Mouse (Mus musculus): ENCODE measurements around the gene Etl4.

Etl4 gene

DNA sequence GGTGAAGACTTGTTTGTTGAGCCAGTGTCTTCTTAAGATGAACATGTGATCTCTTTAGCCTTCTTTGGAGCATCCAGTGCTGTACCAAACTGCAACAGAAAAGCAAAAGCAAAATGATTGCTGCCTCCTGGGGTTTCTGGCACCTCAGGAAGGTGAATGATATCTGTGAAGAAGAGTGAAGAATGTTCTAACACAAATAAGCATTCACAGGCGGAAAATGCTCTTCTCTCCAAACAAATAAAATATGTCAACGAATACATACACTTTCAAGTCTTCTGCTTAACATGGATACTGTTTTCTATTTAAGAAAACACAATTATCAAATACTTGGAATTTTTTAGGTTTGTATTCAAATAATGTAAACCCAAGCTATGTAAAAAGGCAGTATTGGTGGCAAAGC, 678.3 kb downstream of the Etl4 start:
- no peak for DNase-seq

DNA sequence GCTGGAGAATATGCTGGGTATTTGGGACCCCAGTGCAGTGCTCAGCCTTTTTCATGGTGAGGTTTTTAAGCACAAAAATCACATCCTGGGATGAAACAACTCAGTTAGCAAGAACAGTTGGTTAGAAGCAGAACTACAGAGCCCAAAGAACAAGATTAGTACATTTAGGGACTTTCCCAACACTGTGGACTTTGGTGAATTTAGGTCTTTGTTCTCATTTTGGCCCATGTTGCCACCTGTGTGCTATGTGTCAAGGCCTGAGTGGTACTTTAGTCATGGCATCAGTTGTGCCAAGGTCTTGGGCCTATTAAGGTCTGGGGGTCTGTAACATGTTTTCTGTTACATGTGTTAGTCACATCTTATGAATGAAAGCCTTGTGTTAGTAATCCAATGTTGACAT, 679.1 kb downstream of the Etl4 start:
- no peak for DNase-seq

DNA sequence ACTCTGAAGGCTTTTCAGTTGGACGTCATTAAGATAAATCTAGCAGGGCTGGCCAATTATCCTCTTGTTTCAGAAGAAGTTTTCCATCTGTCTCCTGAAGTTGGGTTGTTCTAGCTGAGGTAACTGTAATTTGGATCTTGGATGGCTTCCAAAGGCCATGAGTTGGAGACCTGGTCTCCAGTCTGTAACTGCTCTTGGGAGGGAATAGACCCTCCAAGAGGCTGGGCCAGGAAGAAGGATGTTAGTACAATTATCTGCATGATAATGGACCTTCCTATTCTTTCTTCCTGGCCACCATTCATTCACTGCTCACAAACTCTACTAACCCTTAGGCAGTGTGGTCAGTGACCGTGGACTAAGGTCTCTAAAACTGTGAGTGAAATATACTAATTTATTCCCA, 684.5 kb downstream of the Etl4 start:
- DNase-seq, result no peak

DNA sequence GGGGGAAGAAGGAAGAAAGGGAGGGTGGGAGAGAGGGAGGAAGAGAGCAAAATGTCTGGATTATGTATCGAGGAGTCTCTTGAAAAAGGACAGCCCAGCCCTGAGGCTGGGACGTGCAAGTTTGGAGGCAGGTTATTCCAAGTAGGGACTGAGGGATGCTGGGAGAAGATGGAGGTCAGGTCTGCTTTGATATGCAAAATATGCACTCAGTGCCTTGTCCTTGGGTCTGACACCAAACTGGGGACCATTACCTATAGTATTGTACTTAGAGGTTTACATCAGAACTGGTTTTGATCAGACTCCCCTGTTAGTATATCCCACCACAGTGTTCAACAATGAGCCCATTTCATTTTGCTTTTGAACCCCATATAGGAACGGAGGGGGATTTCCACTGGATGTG, 685.4 kb downstream of the Etl4 start:
- DNase-seq, result no peak

DNA sequence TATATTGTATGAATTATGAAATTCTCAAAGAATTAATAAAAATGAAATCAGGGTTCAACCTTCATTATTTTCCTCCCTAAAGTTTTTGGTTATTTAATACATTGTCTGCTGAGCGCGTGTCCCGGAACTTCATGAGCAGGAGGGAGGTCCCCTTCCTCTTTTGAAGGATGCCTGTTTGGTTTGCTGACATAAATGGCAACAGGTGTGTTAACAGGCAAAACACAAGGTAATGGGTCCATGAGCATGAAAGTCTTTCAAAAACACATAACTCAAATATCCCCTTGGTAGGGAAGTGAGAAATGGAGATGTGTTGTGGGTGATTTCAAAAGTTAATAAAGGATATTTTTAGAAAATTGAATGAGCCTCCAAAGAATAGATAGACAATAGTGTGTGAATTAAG, 687.0 kb downstream of the Etl4 start:
- DNase-seq, result no peak

DNA sequence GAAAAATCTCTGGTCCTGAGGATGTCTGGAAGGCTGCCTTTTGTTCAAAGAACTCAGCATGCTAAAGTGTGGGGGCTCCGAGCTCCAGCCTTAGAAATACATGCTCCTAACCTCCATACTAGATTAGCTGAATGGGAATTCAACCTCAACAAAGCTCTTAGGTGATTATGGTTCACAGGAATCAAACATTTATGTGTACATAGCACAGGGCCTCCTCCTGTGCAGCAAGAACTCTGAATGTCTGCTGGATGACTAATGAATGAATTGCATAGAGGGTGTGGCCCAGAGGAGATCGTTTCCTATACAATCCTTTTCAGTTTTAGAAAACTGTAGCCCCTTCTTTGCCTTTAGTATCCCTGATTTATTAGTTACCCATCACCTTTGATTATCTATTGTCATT, 687.6 kb downstream of the Etl4 start:
- DNase-seq, result no peak

DNA sequence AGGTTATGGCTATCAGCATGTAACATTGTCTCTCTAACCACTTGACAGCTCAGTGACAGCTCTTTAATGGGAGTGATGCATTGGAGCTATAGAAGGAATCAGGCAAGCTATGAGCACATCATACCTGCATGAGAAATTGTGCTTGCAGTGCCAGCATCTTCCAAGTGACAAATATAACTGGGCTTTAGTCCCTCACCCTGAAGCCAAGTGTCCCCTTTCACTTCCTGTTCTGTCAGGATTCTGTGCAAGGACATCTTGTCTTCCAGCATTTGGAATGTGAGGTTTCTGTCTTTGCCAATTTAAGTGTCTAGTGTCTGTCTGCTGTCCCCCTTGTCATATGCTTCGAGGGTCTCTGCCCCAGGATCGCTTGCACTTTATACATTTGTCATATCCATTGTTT, 693.1 kb downstream of the Etl4 start:
- DNase-seq, result no peak

DNA sequence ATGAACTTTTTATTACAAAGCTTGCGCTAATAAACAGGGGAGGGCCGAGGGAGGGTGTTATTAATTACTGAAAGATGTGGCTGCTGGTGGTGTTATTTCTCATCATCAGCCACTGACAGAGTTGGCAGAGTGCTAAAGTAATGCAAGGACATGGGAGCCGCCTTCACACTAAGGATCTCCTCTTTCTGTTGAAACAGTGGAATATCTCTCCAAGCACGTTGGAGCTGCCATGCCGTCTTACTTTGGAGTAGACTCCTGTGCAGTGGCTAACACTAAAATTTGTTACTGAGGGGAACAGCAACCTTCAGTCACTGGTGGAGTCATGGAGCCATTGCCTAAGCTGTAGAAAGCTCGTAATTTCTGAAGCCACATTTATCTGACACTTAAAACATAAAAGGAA, 694.0 kb downstream of the Etl4 start:
- DNase-seq, result no peak

DNA sequence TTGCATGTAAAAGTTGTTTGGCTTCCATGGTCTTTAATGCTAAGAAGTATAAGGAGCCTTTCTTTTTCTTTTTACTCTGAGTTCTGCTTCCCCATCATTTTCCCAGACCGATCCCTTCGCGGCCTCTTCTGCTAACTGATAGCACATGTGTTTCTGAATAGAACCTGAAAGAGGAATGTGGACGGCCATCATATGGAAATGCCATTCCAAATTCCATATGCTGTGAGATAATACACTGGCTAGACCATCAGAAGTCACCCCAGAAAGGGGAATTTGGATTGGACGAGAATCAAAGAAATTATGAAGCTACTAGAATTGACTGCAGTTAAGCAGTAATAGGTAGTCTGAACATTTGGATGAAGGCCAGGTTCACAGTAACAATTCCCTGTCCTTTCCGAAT, 694.4 kb downstream of the Etl4 start:
- DNase-seq, result no peak

DNA sequence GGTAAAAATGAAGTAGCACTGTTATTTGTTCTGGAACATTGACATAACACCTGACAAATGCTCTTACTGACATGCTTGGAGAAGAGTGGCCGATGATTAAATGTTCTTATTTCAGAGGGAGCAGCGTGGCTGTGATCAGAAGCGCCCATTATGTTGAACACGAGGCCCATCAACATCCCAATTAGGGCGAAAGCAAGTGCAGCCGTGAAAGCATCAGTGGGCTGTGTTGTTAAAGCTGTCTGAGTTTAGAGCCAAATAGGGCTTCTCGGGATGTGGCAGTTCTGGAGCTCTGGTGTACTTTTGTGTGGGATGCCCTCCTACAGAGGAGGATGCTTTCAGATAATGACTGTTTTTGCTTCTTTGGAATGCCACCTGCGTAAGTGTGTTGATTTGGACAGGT, 699.6 kb downstream of the Etl4 start:
- DNase-seq, result no peak

DNA sequence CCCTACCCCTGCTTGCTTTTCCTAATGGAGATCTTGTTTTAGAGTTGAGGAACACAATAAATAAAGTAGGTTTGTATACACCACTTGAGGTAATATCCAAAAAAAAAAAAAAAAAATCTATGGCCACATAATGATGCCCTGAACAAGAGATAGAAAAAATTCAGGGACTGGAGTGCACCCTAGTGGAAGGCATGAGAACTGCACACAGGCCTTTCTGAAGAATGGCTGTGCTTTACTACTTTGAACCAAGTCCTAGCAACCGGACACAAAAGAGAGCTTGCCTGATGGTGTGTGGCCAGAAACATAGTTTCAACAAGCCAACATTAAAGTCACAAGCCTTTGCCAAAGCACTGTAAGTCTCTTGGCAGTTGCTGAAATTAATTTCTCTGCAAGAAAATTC, 706.4 kb downstream of the Etl4 start:
- DNase-seq, result no peak

DNA sequence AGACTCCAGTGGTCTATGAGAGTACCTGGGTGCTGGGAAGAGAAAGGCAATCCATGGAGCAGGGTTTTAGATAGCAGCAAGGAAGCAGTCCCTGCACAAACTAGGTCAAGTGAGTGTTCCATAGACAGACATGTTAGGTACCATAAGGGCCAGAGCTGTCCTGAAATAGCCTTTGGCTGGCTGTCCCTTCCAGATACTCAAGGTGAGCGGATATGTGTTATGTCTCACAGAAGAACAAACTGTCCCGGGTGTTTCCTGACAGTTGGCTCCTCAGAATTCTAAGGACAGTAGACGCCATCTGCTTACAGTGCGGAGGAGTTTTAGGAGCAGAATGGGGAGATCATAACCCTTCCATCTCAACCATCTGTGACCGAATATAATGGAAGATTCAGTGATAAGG, 708.8 kb downstream of the Etl4 start:
- no peak for DNase-seq

DNA sequence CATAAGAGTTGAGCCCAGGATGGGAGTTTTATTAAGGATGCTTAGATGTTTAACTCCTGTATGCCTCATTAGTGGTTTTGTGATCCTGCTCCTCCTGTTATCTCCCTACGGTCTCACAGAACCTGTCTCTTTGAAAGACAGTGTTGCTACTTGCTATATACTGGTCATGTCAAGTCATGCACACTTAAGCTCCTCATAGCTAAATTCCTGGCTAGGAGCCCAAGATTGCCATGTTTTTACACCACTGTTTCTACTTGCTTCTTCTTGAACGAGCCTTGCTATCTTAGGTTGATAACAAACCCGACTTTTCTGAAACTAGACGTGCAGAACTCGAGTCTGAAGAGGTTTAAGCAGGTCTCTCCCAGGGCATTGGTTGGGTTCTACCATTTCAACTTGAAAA, 710.3 kb downstream of the Etl4 start:
- DNase-seq, result no peak

DNA sequence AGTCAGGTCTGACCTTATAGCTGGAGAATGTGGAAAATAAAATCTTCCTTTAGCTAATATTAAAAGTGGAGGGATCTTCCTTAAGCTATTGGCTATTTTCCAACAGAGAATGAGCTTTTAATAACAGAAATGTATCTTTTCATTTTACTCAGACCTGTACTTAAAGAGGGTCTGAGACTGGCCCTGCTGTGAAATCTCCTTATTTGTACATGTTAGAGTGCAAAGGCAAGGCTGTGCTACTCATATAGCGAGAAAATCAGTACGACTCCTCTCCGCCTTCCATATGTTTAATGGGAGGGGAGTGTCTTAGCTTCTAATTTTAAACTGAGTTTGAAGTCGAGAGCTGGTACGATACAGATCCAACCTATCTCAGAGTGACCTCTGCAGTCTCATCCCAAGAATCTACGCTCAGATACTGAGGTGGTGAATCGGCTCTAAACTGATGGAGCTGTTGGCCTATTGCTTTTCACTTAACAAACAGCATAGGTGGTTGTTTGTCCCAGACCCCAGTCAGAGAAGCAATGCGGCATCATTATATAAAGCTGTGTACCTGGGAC, 719.7 kb downstream of the Etl4 start:
- DNase-seq, result no peak

DNA sequence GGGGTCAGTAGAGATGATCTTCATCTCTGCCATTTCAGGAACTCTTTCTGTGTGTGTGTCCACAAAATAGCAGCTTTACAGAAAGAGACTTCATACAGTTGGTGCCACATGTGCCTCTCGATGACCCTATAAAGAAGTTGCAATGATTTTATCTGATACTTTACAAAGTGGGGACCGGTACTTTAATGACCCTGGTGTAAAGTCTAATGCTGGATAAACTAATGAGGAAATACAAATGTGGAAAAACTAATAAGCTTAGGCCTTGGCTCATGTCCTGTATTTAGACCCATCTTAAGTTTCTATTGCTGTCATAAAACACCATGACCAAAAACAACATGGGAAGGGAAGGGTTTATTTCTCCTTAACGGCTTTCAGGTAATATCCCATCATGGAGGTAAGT, 729.0 kb downstream of the Etl4 start:
- DNase-seq, result no peak

DNA sequence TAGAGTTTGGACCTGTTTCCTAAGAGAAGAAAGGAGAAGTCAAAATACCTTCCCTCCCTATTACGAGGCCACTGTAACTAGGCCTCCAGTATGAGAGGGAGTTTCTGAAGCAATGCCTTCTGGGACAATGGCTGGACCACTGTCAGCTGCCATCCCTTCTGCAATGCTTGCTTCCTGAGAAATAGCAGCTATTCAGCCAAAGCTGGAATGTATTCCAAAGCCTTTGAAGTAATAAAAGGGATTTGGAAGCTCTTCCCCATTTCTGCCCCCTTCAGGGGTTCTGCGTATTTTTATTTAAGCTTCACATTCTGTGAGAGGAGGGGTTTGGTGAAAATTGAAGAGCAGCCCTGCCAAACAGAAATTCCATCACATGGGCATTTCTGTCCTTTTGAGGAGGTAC, 730.1 kb downstream of the Etl4 start:
- DNase-seq, result no peak

DNA sequence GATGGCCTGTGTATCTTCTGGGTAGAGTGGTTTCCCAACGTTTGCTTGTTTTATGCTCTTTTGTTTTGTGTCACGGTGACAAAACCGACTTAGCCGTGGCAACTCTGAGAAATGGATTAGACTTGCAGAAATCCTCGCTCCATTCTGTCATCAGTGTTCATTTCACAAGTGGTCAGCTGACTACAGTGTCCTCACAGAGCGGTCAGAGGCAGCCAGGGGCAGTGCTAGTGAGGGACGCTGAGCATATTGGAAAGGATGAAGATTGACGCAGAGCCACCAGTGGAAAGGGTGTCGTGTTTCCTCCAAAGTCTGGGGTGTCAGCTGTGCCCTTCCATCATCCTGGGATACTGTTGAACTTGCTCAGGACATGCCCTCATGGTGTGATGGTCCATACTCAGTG, 733.2 kb downstream of the Etl4 start:
- no peak for DNase-seq

DNA sequence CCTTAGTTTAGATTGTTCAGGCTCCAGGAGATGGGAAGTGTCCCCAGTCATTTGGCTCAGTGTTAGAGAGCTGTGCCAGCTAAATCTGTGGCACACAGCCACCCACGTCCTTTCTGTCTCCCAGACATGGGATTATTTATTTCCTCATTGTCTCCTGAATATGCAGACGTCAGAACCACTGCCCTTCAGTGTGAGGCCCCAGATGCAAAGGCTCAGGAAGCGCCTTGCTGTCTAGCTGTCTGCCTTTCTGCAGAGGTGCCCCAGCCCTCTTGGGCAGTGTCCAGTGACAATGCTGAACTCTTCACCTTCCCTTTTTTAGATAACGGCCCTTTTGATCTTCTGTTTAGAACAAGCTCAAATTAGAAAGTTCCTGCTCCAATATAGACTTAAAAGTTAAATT, 740.2 kb downstream of the Etl4 start:
- no peak for DNase-seq

DNA sequence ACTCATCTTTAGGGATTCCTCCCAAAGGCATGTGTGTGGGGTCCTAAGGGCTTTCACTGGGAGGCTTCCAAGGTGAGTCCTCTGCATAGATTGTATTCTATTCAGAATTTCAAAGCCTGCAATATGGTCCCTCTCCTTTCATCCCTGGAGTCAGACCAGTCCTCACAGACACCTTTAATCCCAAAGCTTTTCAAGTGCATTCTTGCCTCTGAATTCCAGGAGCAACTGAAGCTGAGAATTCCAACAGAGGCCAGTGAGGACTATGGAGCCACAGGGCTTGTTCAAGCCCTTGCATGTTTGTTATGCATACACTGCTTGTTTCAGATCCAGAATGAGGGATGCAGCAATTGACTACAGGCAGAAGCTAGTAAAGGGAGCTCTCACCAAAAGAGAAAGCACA, 743.5 kb downstream of the Etl4 start:
- no peak for DNase-seq

DNA sequence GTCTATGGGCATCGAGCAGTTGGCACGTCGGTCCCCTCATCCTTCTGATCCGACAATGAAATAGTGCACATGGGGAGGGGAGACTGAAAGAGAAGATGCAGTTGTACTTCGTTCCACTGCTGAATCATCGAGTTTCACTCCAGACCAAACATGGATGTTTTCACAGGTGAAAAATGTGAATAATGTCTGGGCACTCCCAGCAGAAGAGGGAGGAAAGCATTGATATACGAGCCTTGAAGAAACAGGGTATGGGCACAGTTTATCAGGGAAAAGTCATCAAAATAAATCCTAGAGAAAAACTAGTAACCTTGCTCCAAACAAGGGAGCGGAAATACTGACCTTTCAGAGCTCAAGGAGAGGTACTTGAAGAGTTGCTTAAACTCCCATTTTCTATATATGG, 744.5 kb downstream of the Etl4 start:
- no peak for DNase-seq

DNA sequence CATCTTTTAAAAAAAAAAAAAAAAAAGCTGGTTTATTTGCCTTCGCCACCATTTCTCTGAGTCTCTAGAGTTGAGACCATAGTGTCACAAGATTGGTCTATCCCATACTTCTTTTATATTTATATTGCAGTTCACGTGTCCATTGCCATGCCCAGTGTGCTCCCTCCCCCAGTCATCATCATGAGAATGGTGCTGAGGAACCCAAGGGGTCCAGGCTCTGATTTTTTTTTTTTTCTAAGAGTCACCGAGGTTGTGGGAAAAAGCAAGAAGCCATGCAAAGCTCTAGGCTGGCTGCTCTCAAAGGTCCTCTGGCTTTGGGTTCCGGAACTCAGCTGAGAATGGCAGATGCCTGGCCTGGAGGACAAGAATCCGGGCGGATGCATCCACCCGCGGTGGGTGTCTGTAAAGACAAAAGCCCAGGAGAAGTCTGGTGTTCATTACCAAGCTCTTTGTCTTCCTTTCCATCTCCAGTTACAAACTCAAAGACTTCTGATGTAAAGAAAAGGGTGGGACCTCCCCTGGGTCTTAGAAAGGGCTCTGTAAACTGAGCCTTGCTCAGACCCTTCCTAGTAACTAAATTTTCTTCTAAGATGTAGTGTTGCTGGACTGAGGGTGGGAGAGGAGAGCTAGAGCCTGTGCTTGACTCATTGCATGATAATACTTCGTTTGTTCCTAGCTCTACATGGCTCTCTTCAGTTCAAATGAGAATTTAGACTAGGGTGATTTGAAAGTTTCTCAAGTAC, 745.2 kb downstream of the Etl4 start:
- no peak for DNase-seq

DNA sequence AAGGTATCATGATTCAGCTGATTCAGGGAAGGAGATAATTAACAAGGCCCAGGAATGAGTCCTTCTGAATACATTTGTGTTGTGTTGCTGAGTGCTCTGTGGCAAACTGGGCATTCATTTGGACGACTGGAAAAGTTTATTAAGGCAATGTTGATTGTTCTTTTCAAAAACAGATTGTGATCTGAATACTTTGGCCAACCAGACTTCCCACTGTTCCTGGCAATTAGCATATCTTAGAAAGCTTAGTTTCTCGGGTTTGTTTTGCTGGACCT, 745.7 kb downstream of the Etl4 start:
- no peak for DNase-seq

DNA sequence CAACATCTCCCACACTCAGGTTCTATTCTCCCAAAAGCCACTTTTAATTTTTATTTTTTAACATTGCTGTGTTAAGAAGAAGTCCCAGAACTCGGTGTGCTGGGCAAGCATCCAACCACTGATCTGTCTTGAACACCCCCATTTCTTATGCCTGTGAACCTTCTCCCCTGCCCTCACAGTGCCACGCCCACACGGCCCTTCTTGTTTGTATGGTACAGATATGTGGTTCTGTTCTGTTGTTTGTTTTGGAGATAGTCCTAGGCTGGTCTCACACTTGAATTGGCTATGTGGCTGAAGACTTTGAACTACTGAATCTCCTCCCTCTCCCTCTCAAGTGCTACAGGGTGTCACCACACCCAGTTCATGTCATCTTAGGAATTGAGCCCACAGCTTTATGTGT, 748.3 kb downstream of the Etl4 start:
- no peak for DNase-seq

DNA sequence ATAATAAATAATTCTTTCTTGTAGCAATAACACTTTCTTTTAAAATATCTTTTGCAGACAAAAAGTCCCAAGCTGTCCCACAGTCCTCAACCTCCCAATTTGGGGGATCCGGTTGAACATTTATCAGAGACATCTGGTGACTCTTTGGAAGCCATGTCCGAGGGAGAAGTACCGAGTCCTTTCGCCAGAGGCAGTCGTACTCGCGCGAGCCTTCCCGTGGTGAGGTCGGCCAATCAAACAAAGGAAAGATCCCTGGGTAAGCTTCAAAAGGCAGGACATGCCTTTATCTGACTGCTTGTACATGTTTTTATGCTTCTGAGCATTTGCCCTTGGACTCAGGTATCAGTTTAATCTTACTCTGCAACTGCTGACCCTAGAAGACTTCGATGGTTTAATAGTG, 752.3 kb downstream of the Etl4 start:
- DNase-seq, result no peak

DNA sequence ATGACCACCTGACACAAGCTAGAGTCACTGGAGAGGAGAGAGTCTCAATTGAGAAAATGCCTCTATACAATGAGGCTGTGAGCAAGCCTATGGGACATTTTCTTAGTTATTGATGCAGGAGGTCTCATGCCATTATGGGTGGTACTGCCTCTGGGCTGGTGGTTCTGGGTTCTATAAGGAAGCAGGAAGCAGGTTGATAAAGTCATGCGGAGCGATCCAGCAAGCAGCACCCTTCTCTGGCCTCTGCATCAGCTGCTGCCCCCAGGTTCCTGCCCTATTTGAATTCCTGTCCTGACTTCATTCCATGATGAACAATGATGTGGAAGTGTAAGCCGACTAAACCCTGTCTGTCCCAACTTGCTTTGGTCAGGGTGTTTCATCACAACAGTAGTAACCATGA, 753.1 kb downstream of the Etl4 start:
- DNase-seq, result no peak

Measured in thymus, adult 18-20 months (tissue).